Mouse (Mus musculus): ENCODE results near the gene Pkmyt1.

Pkmyt1 gene

GRCm38 (mm10) chr17:23776216-23776615, 50.1 kb downstream of the Pkmyt1 start:
- CTCF ChIA-PET: interaction anchor here in 3 of 4 experiments (0.5 to 3.1 kb wide), 7 partner anchors 27 to 431 kb away, joined by 3 to 24 read pairs (median 3); partner anchors contain the start of genes Prss32 (in 3 of the 3) and Prss41 (in 3 of the 3)
- POLR2A ChIA-PET: interaction anchor here in 3 of 4 experiments (0.6 to 16.9 kb wide), 11 partner anchors 12 to 826 kb away, joined by 3 to 205 read pairs (median 4); partner anchors contain the start of genes Elob (in 1 of the 3), Prss32 (in 1 of the 3) and Prss41 (in 1 of the 3)

- POLR2A ChIA-PET: interaction anchor here in 2 of 4 experiments (0.7 to 16.9 kb wide), 7 partner anchors 11 to 66 kb away, joined by 3 to 205 read pairs (median 10); partner anchors contain the start of genes Prss32 (in 1 of the 2) and Prss41 (in 1 of the 2)
- CTCF ChIA-PET: interaction anchor here in 1 of 4 experiments (0.8 to 3.1 kb wide), 2 partner anchors 66 to 113 kb away, joined by 3 to 24 read pairs; partner anchors contain the start of genes Prss32 and Prss41
Measured at GRCm38 (mm10) chr17:23777141-23777540, 51.0 kb downstream of the Pkmyt1 start.

- POLR2A ChIA-PET: interaction anchor here (0.6 to 16.9 kb wide), 15 partner anchors 9 to 305 kb away, joined by 3 to 205 read pairs (median 4); partner anchors contain the start of genes Srrm2 (in 2 of the 4), Prss32 (in 1 of the 4) and Prss41 (in 1 of the 4)
- CTCF ChIA-PET: interaction anchor here in 3 of 4 experiments (0.5 to 1.1 kb wide), 6 partner anchors 18 to 174 kb away, joined by 3 to 8 read pairs (median 3); partner anchors contain the start of genes Prss32 (in 1 of the 3) and Prss41 (in 1 of the 3)
Measured at GRCm38 (mm10) chr17:23778447-23778846, 52.3 kb downstream of the Pkmyt1 start.

- POLR2A ChIA-PET: interaction anchor here in 2 of 4 experiments (0.6 to 16.9 kb wide), 8 partner anchors 8 to 51 kb away, joined by 3 to 205 read pairs (median 4); no protein-coding TSS in a partner anchor
- CTCF ChIA-PET: interaction anchor here in 3 of 4 experiments (0.6 to 0.9 kb wide), 5 partner anchors 10 to 61 kb away, joined by 3 to 5 read pairs (median 3); partner anchors contain the start of genes Prss32 (in 2 of the 3), Prss41 (in 2 of the 3) and Prss33 (in 1 of the 3)
Measured at GRCm38 (mm10) chr17:23783352-23783751, 57.2 kb downstream of the Pkmyt1 start.

- CTCF ChIA-PET: interaction anchor here in 2 of 4 experiments (0.6 to 3.3 kb wide), 4 partner anchors 58 to 183 kb away, joined by 3 to 16 read pairs (median 4); partner anchors contain the start of genes Prss32 (in 2 of the 2) and Prss41 (in 2 of the 2)
Measured at GRCm38 (mm10) chr17:23785561-23786471, 59.7 kb downstream of the Pkmyt1 start, which contains the start of gene Flywch2. Flywch2 (minus strand) TSS chr17:23786081.

More at GRCm38 (mm10) chr17:23785561-23786471, 59.7 kb downstream of the Pkmyt1 start, which contains the start of gene Flywch2:
- POLR2A ChIA-PET: interaction anchor here in 3 of 4 experiments (0.6 to 16.9 kb wide), 17 partner anchors 10 to 192 kb away, joined by 3 to 219 read pairs (median 5); partner anchors contain the start of gene Flywch1 (in 1 of the 3)

All from embryonic stem cell, embryonic (primary cell).